Mouse (Mus musculus) effector memory CD4-positive, alpha-beta T cell, adult 5 months (primary cell): Measurements from ENCODE around the gene Wdr37. TPM values are rescaled to one million over a fixed set of nuclear protein-coding genes. Genes with fewer than 3 reads are reported as not detected.

Experiments used
- polyA plus RNA-seq: library from polyadenylated mRNA; unstranded; fragments of 100-300 nt; shearing (Covaris generic); gene quantifications from one replicate; pipeline ENCODE4 v1.2.1, GENCODE M21; 2017

The Wdr37 gene
- polyA plus RNA-seq = 55.0 TPM

GRCm38 (mm10) chr13:8871314-8871962 lies at the start of gene Wdr37:
TSS of gene Wdr37 (minus strand) at chr13:8871909.

GRCm38 (mm10) chr13:8885445-8886184 lies 13.9 kb upstream of the Wdr37 start, which contains the start of gene Idi1:
TSS of gene Idi1 (plus strand) at chr13:8885501.

Other genes with a start within 250 kb of the Wdr37 start
- 94.2 TPM for gene Idi1, start 13.6 kb upstream of the Wdr37 start, polyA plus RNA-seq
- gene Gm9745, start 76.3 kb upstream of the Wdr37 start, polyA plus RNA-seq = not detected
- not detected for gene Idi2, start 81.0 kb upstream of the Wdr37 start, polyA plus RNA-seq
- 108 TPM for gene Gtpbp4, start 124.2 kb upstream of the Wdr37 start, polyA plus RNA-seq
- gene Larp4b, start 222.0 kb upstream of the Wdr37 start, polyA plus RNA-seq = 66.6 TPM